Mouse (Mus musculus): ENCODE measurements around the gene Hist1h2br.
"Not testable (repeated sequence)": the region's sequence is repeated elsewhere in the genome, so short reads cannot be mapped to it uniquely, and the experiment has no call there.

Hist1h2br gene

DNA sequence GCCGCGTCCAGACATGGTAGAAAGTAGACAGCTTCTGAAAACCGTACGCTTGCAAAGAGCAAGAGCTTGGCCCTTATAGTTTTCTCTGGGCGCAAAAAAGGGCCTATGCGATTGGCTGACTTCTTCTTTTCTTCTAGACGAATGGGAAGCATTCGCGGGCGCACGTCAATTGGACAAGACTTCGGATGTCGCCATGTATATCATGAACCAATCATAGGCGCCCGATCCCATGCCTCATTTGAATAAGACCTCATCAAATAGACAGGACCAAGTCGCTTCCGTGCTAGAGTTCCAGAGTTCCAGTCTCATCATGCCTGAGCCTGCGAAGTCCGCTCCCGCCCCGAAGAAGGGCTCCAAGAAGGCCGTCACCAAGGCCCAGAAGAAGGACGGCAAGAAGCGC, at the start of gene Hist1h2br, which contains the start of gene Hist1h2ap:
Hist1h2br (plus strand) TSS at position 283 of the 400 bp plus-strand sequence.
Hist1h2ap (minus strand) TSS at position 47 of the 400 bp plus-strand sequence.
- not testable (repeated sequence) for DNase-seq (ENCODE audit: low spot score)

- DNase-seq (ENCODE audit: low spot score): no peak
Observed at GRCm38 (mm10) chr13:21784311-21784710, 49.2 kb upstream of the Hist1h2br start.

GRCm38 (mm10) chr13:21786189-21786898, 47.2 kb upstream of the Hist1h2br start:
- no peak for DNase-seq (ENCODE audit: low spot score)

- peak; percentile 62 for DNase-seq (ENCODE audit: low spot score)
Observed at GRCm38 (mm10) chr13:21786899-21787629, 46.5 kb upstream of the Hist1h2br start, which contains the start of the genes Hist1h2an and Hist1h2bp. Gene Hist1h2an (minus strand): TSS chr13:21787218. Gene Hist1h2bp (plus strand): TSS chr13:21787461.

- no peak for DNase-seq (ENCODE audit: low spot score)
Observed at GRCm38 (mm10) chr13:21787760-21788593, 45.6 kb upstream of the Hist1h2br start.

DNA sequence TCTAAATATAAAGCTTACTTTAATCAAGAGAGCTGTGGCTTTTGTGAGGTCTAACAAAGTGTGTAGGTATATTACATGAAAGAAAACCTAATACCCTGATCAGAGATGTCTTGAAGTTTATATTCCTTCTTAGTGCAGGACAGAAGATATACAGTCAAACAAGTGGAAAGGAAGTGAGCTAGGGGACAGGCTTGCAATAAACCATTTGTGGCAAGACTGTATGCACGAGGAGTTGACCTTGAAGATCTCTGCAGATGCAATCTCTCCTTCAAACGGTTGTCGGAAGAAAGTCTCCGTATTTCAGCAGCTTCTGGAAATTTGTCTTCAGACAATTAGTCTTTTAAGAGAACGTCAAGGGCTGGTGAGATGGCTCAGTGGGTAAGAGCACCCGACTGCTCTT, 43.6 kb upstream of the Hist1h2br start:
- no peak for DNase-seq (ENCODE audit: low spot score)

DNA sequence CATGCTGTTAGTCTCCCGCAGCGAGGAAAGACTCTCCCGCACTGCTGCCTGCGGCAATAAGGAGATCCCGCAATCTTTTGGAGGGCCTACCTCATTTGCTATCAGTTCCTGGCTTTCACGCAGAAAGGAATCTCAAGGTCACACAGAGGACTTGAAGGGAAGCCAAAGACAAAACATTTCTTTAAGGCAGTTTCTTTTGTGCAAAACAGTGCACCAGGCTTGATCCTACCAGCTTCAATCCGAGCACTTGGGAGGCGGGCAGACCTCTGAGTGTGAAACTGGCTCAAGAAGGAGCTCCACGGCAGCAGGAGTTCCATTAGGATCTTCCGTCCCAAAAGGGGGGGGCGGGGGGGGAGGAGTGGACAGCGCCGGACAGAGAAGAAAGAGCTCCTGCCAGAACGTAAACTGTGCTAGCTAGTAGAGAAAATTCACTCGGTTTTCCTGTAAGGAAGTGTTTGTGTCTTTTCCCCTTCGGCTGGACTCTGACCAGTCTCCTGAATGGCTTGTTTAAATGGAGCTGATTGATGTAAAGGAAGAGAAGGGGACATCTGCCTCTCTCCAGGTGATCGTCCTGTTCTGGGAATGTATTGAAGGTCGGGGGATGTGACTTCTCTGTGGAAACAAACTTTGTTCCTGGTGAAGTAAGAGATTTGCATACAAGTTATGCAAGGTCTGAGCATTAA, 42.8 kb upstream of the Hist1h2br start:
- DNase-seq (ENCODE audit: low spot score): no peak

DNA sequence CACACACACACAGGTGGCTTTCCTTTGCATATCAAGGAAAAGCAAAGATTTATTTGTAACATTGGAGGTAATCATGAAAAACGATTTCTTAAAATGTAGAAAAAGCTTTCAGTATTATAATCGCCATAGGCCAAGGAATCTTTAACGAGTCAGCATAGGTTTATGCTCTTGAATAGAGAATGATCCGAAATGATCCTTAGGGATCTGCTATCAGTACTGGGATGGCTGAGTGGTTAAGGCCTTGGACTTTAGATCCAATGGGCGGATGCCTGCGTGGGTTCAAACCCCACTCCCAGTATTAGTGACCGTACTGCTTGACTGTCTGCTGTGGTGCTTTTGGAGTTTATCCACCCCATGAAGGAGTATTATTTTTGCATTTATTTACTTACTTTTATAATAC, 38.0 kb upstream of the Hist1h2br start:
- DNase-seq (ENCODE audit: low spot score): no peak

- not testable (repeated sequence) for DNase-seq (ENCODE audit: low spot score)
Observed at GRCm38 (mm10) chr13:21797163-21797562, 36.4 kb upstream of the Hist1h2br start.

DNA sequence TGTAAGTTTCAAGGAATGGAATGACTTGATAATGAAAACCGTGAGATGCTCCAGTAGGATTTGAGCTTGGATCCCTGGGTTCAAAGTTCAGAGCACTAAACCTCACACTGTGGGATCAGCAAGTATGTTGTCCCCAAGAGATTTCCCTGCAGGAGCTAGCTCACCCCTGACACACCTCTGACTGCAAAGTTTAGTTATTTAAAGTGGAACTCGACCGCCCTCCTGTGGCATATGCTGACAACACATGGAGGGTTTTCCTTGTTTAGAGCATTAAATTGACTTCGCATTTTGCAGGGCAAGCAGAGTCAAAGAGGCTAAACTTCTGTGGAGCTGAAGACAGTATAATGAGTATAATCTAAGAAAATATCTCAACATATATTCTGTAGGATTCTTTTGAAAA, 30.5 kb upstream of the Hist1h2br start:
- DNase-seq (ENCODE audit: low spot score): not testable (repeated sequence)

- DNase-seq (ENCODE audit: low spot score): not testable (repeated sequence)
Observed at GRCm38 (mm10) chr13:21810073-21810472, 23.5 kb upstream of the Hist1h2br start, which contains the start of the genes Hist1h2bq and Hist1h2ao. Gene Hist1h2bq (minus strand): TSS chr13:21810197. Gene Hist1h2ao (plus strand): TSS chr13:21810465.

- not testable (repeated sequence) for DNase-seq (ENCODE audit: low spot score)
Observed at GRCm38 (mm10) chr13:21811074-21811473, 22.5 kb upstream of the Hist1h2br start.

- not testable (repeated sequence) for DNase-seq (ENCODE audit: low spot score)
Observed at GRCm38 (mm10) chr13:21811539-21811938, 22.0 kb upstream of the Hist1h2br start, which contains the start of gene Hist1h4m. Gene Hist1h4m (plus strand): TSS chr13:21811746.

- not testable (repeated sequence) for DNase-seq (ENCODE audit: low spot score)
Observed at GRCm38 (mm10) chr13:21812092-21812491, 21.5 kb upstream of the Hist1h2br start.

DNA sequence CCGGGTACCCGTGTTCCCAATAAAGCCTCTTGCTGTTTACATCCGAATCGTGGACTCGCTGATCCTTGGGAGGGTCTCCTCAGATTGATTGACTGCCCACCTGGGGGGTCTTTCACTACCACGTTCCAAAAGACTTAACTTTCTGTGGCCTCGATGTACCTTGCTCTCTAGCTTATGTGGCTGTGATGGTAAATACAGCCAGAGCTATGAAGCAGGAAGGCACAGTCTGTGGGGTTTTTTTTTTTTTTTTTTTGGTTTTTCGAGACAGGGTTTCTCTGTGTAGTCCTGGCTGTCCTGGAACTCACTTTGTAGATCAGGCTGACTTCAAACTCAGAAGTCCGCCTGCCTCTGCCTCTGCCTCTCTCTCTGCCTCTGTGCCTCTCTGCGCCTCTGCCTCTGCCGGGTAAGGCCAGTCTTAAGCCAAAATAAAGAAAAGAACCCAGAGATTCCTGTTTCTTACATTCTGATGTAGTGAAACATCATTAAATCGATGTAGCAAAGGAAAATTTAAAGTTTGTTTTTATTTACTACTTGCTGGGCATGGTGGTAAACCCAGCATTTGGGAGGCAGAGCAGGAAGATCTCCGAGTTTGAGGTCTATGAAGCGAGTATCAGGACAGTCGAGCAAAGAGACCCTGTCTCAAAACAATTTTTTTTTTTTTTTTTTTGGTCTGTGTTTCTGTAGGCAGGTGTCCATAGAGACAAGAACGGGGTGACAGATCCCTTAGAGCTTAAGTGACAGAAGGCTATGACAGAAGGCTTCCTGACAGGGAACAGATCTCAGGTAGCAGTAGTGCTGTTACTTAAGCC, 13.3 kb upstream of the Hist1h2br start:
- not testable (repeated sequence) for DNase-seq (ENCODE audit: low spot score)

DNA sequence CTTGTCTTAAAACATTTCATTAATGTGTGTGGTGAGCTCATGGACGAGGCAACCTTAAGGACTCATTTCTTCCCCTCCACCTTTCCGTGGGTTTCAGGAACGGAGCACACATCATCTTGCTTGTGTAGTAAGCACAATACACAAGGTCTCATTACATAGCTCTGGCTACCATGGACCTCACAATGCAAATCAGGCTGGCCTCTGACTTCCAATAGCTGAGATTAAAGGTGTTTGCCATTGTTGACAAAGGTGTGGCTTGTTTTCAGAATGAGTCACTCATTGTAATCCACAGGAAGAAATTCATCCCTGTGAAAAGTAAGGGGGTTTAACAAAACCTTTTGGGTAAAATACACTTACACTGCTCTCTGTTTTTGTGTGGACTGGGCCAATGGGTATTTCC, 5.0 kb upstream of the Hist1h2br start:
- DNase-seq (ENCODE audit: low spot score): no peak

DNA sequence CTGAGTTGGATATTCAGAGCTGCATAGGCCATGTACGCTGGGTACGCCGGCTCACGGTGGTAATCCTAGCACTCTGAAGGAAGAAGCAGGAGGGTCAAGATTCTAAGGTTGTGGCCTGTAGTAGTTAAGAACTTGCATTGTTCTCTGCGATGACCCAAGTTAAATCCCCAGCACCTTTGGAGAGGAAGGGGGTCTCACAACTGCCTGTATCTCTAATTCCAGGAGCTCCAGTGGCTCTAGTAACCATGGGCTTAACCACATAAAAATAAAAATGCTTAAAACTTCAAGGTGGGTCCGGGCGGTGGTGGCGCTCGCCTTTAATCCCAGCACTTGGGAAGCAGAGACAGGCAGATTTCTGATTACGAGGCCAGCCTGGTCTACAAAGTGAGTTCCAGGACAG, 3.2 kb upstream of the Hist1h2br start:
- DNase-seq (ENCODE audit: low spot score): no peak

DNA sequence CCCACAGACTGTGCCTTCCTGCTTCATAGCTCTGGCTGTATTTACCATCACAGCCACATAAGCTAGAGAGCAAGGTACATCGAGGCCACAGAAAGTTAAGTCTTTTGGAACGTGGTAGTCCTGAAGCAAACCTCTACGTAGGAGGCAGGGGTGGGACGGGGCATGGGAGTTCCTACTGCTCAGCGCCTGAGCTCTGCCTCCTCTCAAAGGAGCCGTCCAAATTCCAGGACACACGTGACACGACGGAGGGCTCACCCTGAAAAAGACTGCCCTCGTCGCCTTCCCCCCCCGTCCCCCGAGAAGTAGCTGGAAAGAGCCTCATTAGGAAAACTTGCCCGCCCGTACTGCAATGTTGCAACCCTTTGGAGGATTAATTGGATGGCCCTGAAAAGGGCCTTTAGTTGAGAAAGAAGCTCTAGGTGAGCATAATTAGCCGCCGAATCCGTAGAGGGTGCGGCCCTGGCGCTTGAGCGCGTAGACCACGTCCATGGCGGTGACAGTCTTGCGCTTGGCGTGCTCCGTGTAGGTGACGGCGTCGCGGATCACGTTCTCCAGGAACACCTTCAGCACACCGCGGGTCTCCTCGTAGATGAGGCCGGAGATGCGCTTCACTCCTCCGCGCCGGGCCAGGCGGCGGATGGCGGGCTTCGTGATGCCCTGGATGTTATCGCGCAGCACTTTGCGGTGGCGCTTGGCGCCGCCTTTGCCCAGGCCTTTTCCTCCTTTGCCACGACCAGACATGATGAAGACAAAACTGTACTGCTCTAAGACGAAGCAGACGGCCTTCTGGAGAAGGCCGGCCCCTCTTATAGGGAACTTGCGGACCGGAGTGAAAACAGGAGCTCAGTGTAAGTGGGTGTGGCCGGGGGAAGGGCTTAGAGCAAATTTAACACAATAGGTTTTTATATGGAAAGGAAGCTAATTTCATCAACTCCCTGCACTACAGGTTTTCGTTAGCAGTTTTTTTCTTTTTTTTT, 1.8 kb upstream of the Hist1h2br start, which contains the start of gene Hist1h4n:
Hist1h4n (minus strand) TSS at position 779 of the 977 bp plus-strand sequence.
- DNase-seq (ENCODE audit: low spot score): not testable (repeated sequence)

DNA sequence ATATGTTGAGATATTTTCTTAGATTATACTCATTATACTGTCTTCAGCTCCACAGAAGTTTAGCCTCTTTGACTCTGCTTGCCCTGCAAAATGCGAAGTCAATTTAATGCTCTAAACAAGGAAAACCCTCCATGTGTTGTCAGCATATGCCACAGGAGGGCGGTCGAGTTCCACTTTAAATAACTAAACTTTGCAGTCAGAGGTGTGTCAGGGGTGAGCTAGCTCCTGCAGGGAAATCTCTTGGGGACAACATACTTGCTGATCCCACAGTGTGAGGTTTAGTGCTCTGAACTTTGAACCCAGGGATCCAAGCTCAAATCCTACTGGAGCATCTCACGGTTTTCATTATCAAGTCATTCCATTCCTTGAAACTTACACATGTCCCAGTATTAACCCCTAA, 7.0 kb downstream of the Hist1h2br start:
- not testable (repeated sequence) for DNase-seq (ENCODE audit: low spot score)
